ENCODE assay signal across 8 mouse cellular contexts in genomic region chr6:28864684-28865083, GRCm38 (mm10). TPM values are rescaled to one million over a fixed set of nuclear protein-coding genes. Genes with fewer than 3 reads are reported as not detected.
DNase-seq lines count a peak whose midpoint lies in the region; ATAC-seq lines count a peak whose summit lies in the region.

No protein-coding gene starts in this region.

- no peak overlapping the region for H3K4me2 ChIP-seq in embryonic facial prominence, embryonic 15.5 days (replicated peaks)
- no peak overlapping the region for H3K4me2 ChIP-seq in limb, embryonic 15.5 days
- H3K4me2 ChIP-seq in liver, embryonic 12.5 days, result no peak overlapping the region

- WGBS in embryonic facial prominence, embryonic 15.5 days, result 15% methylated on average over 5 of the region's 5 CpGs
- WGBS in limb, embryonic 15.5 days, result 20% methylated on average over 5 of the region's 5 CpGs
- 63% methylated on average over 5 of the region's 5 CpGs for WGBS in liver, embryonic 12.5 days (ENCODE audit: insufficient replicate concordance)

- H3K4me3 ChIP-seq in embryonic facial prominence, embryonic 15.5 days (replicated peaks), result no peak overlapping the region
- H3K4me3 ChIP-seq in limb, embryonic 15.5 days, result no peak overlapping the region
- no peak overlapping the region for H3K4me3 ChIP-seq in liver, embryonic 12.5 days

- no peaks in the 10 kb centered on the region for H3K27me3 ChIP-seq in embryonic facial prominence, embryonic 15.5 days
- H3K27me3 ChIP-seq in limb, embryonic 15.5 days, result no peaks in the 10 kb centered on the region
- no peaks in the 10 kb centered on the region for H3K27me3 ChIP-seq in liver, embryonic 12.5 days (replicated peaks)

- ATAC-seq in embryonic facial prominence, embryonic 15.5 days (ENCODE audit: insufficient number of reproducible peaks, low FRiP score, low TSS enrichment, low read depth), result peak; percentile 46
- ATAC-seq in limb, embryonic 15.5 days (ENCODE audit: insufficient number of reproducible peaks, low FRiP score, low TSS enrichment, low read depth), result no peak
- no peak for ATAC-seq in liver, embryonic 12.5 days

- peaks cover 46% of the 10 kb centered on the region for H3K4me1 ChIP-seq in embryonic facial prominence, embryonic 15.5 days
- H3K4me1 ChIP-seq in limb, embryonic 15.5 days, result peaks cover 27% of the 10 kb centered on the region
- H3K4me1 ChIP-seq in liver, embryonic 12.5 days, result no peaks in the 10 kb centered on the region; the same call in 1 of the 2 replicates

- H3K9me3 ChIP-seq in embryonic facial prominence, embryonic 15.5 days (replicated peaks), result no peaks in the 10 kb centered on the region
- no peaks in the 10 kb centered on the region for H3K9me3 ChIP-seq in limb, embryonic 15.5 days
- no peaks in the 10 kb centered on the region for H3K9me3 ChIP-seq in liver, embryonic 12.5 days (replicated peaks)

- peak; percentile 36 for DNase-seq in gastrocnemius, postnatal 25 days
- DNase-seq in gastrocnemius, postnatal 10 days, result no peak
- DNase-seq in 3T3-L1 (ENCODE audit: low read depth, low spot score), result peak; percentile 56
- no peak for DNase-seq in T-cell, adult 2 months (ENCODE audit: low spot score)
- no peak for DNase-seq in ovary, postnatal 36 days (ENCODE audit: low spot score)

- H3K9ac ChIP-seq in embryonic facial prominence, embryonic 15.5 days, result no peak overlapping the region
- no peak overlapping the region for H3K9ac ChIP-seq in limb, embryonic 15.5 days
- no peak overlapping the region for H3K9ac ChIP-seq in liver, embryonic 12.5 days

- no peaks in the 10 kb centered on the region for H3K36me3 ChIP-seq in embryonic facial prominence, embryonic 15.5 days
- no peaks in the 10 kb centered on the region for H3K36me3 ChIP-seq in limb, embryonic 15.5 days
- no peaks in the 10 kb centered on the region for H3K36me3 ChIP-seq in liver, embryonic 12.5 days

- H3K27ac ChIP-seq in embryonic facial prominence, embryonic 15.5 days (replicated peaks), result peak overlapping the region; percentile 52
- peak overlapping the region; percentile 69; the same call in 1 of the 2 replicates for H3K27ac ChIP-seq in limb, embryonic 15.5 days
- no peak overlapping the region for H3K27ac ChIP-seq in liver, embryonic 12.5 days

RNA-seq across cellular contexts. Expression of gene Lrrc4, which starts 33.1 kb away (rescaled TPM):
- total RNA-seq in gastrocnemius, postnatal 25 days (2021), result under 1 TPM; 0.19 to 0.49 TPM
- total RNA-seq in gastrocnemius, postnatal 10 days (2021), result 1 to 10 TPM; 1.0 to 1.1 TPM
- polyA plus RNA-seq in embryonic facial prominence, embryonic 15.5 days (2015; fragmentation: Nextera tagmentation; extraction: Ambion mirVana), result 1.2 and 1.5 TPM in 2 replicates
- 0.36 and 0.56 TPM in 2 replicates for polyA plus RNA-seq in limb, embryonic 15.5 days (2015; fragmentation: Nextera tagmentation; extraction: Ambion mirVana)
- polyA plus RNA-seq in liver, embryonic 12.5 days (2016; fragmentation: Nextera tagmentation; extraction: Ambion mirVana), result 0.16 and 0.30 TPM in 2 replicates

Comparison
In these comparisons a context has a peak if more than half of its experiments do, and no peak if none do; other contexts are left out.
1. DNase-seq: peak in gastrocnemius, postnatal 25 days (single experiment) and 3T3-L1 (single experiment); none in gastrocnemius, postnatal 10 days (single experiment), T-cell, adult 2 months (single experiment) and ovary, postnatal 36 days (single experiment).